Mouse (Mus musculus): ENCODE data around the gene Dclk2. TPM values are rescaled to one million over a fixed set of nuclear protein-coding genes. Genes with fewer than 3 reads are reported as not detected.

Dclk2 gene
- total RNA-seq, 2 experiments from 2014 or later = 103 to 113 TPM

DNA sequence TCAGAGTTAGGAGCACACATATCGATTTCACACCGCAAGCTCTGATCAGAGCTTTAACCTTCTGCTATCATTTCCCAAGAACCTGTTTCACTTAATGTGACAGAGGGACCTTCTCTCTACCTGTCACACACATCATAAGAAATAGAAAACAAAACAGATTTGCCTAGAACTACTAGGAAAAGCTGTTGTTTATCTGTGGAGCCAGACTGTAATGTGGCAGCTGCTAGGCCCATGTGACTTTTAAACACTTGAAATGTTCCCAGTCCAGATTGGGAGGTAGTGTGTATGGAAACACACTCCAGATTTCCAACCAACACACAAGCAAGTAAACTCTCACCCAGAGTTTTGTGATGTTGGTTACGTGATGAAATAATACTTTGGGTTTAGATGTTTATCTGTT is 136.6 kb downstream of the Dclk2 start:
- Histone ChIP-seq H3K27ac (no peak overlapping the region), H3K4me3 (no peak overlapping the region)
- peak in 1 of 2 experiments; percentile 49 for DNase-seq (ENCODE audit: low spot score in 2 of 2)
- TF ChIP-seq CTCF (conservative IDR thresholded peaks at IDR 0.05) = no peak

DNA sequence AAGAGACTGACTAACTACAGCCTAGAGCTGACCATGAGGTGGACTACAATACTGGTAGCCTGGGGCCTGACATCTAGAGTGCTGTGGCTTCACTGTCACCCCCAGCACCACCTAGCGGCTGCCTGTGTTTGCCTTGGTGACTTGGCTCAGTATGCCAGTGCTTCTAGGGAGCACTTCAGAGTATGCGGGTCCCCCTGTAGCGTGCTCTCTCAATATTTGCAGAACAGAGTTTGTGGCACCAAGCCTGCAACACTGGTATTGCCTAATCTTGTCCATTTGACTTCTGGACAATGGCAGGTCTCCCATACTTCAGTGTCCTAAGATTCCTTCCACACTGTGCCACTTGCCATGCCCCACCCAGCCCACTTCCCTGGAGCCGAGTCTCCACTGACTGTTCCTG is 140.9 kb downstream of the Dclk2 start:
- no peak for DNase-seq (ENCODE audit: low spot score in 2 of 2)
- Histone ChIP-seq H3K4me3 (no peak overlapping the region), H3K27ac (no peak overlapping the region)
- TF ChIP-seq CTCF (conservative IDR thresholded peaks at IDR 0.05) = peak; percentile 70

DNA sequence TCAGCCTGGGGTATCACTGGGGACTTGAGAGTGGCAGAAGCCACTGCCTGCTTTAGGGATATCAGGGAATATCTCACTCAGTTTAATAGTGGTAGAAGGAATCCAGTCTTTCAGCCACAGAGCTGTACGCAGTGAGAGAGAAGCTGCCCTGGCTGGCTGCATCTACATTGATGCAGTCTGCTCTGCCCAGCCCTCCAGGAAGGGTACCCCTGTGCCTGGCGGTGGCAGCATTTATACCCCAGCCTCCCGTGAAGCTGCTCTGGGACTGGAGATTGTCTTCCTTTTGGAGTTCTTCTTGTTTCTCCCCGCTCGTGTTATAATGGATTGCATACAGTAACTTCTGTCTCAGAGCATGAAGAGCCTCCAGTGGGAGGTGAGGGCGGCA is 145.2 kb downstream of the Dclk2 start:
- Histone ChIP-seq H3K4me3 (0 out of 2 replicates have a peak overlapping the region, but pooled peaks have one; percentile 13), H3K27ac (peak overlapping the region; percentile 51; the same call in 1 of the 2 replicates)
- no peak; the same call in 1 of the 2 replicates for TF ChIP-seq CTCF (conservative IDR thresholded peaks at IDR 0.05)
- DNase-seq (ENCODE audit: low spot score in 2 of 2) = no peak

DNA sequence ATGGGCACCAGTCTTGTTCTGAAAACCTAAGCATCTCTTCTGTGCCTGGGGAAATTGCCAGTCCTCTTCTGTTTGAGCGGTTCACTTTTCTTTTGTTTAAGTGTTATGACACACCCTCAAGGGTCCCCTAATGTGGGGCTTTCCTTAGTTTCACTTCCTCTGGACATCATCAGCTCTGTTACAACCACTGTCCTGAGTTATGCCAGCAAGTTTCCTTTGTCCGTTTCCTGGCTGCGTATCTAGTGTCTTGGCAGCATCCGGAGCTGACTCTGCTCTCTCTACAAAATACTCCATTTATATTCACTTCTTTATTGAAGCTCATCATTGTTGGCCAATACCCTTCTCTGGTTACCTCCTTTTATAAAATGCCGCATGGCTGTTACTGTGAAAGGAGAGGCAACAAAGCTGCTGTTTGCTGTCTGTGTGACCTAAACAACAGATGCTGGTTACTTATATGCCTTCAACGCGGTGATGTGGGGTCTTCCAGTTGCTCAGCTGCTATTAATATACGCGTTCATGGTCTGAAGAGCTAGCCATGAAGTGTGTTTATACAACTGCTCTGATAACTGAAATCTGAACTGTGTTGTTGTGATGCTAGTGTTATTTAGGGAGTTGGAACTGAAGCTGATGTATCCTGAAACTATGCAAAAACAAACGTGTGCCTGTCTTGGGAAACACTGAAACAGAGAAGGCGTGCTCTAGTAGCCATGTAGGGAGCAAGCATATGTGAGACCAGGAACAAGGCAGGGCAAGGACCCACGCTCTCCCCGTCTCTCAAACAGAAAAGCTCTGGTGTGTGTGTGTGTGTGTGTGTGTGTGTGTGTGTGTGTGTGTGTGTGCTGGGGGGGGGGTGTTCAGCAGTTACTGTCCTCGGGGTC is 145.8 kb downstream of the Dclk2 start:
- TF ChIP-seq CTCF (conservative IDR thresholded peaks at IDR 0.05) = no peak
- DNase-seq (ENCODE audit: low spot score in 2 of 2) = no peak
- Histone ChIP-seq H3K4me3 (no peak overlapping the region), H3K27ac (peak overlapping the region; percentile 48; the same call in 1 of the 2 replicates)

DNA sequence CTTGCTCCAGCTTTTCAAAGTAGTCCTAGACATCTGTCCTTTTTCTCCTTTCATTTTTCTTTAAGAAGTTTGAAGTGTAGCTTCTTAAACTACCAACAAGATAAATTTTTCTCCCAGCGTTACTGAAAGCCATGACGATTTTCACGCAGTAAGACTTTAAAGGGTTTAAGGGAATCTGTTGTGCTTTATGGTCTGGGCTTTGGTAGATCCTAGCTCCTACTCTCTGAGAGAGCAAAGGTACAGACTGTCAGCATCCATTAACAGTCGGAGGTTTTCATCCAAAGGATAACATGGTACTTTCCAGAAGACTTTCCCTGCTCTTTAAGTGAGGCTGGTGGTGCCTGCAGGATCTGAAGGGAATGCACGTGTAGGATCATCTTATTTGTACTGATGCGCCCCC is 151.7 kb downstream of the Dclk2 start:
- peak overlapping the region; percentile 28; the same call in 1 of the 2 replicates for H3K27ac ChIP-seq
- no peak overlapping the region for H3K4me3 ChIP-seq
- DNase-seq (ENCODE audit: low spot score in 2 of 2) = no peak
- no peak for TF ChIP-seq CTCF (conservative IDR thresholded peaks at IDR 0.05)

DNA sequence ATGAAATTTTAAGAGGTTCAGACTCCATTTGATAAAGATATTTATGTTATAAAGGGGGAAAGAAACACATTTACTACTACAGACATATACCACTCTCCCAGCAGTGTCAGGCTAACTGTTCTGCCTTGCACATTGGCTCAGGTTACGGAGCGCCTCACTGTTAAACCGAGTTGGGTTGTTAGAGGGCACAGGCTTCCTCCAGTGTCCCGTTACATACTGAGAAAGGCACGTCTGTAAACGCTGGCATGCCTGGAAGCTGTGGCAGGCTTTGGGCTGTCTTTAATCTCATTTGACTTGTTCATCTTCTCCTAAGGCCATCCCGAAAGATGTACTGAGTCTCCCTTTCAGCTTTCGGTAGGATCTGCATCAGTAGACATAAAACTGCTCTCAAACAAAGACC is 152.1 kb downstream of the Dclk2 start:
- Histone ChIP-seq H3K27ac (no peak overlapping the region), H3K4me3 (no peak overlapping the region)
- no peak for TF ChIP-seq CTCF (conservative IDR thresholded peaks at IDR 0.05)
- no peak for DNase-seq (ENCODE audit: low spot score in 2 of 2)

DNA sequence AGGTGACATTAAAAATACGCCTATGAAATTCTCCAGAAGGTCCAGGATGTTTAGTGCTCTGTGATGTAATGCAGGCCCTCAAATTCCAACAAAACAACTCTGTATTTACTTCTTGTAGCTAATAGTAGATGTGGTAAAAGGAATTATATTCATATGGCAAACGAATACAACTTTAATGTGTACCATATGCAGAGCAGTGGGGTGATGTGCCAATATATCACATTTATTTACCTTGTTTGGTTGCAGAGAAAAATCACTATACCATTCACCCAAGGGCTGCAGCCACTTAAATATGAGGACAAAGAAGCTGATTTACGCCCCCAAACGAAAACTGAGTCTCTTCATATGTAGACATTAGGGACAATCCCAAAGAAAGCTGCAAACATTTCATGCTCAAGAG is 158.2 kb downstream of the Dclk2 start:
- DNase-seq (ENCODE audit: low spot score in 2 of 2) = no peak
- Histone ChIP-seq H3K4me3 (no peak overlapping the region), H3K27ac (no peak overlapping the region)
- no peak for TF ChIP-seq CTCF (conservative IDR thresholded peaks at IDR 0.05)

DNA sequence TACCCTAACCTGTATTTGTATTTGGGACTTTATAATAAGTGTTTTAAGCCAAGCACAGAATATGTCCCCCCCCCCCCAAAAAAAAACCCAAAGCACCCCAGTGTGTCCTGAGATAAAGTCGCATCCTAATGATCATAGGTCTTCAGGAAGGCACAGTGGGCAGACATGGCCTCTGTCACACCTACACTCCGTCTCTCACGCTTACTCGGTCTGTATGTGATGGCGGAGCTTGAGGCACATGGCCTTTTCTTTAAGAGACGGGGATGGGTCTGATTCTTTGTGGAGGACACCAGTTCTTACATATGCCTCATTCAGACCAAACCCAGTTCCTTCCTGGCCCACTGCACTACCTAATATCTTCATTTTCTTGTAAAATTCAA is 158.6 kb downstream of the Dclk2 start:
- TF ChIP-seq CTCF (conservative IDR thresholded peaks at IDR 0.05) = no peak
- H3K4me3 ChIP-seq = no peak overlapping the region
- H3K27ac ChIP-seq = no peak overlapping the region
- no peak for DNase-seq (ENCODE audit: low spot score in 2 of 2)

DNA sequence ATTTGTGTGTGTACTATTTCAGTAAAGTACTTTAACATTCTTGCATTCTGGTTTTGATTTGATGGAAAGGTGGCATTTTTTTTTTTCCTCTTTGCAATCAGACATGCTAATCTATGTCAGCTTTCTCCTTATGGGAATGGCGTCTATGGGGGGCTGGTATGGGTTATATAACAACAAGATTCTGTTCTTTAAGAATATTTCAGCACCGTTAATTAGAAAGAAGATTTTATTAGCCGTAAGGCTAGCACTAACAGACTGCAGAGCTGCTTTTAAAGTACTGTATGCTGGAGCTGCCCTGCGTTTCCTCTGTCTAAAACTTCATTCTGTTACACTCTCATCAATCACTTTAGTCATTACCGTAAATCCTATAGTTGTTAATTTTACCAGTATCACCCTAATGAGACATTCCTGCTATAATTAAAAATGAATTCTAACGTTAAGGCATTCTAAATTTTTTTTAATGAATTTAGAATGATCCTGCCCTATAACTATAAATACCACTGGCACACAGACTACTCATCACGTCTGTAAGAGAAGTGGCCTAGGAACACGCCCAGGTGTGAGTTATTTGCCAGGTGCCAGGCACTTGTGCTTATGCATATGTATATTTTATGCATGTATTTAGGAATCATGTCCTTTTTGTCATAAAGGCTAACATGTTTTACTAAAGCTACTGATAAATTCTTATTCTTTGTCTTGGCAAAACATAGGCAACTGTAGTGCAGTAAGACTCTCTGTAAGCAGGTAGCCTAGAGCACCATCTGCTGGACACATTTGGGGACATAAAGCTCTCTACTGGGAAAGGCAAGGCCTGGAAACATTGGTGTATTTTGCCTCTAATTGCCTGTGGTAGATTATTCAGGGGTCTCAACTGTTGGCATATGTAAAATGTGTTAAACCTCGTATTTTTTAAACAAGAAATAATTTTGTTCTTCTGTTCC is 159.3 kb downstream of the Dclk2 start:
- H3K27ac ChIP-seq = no peak overlapping the region
- peak; percentile 78 to 80 for DNase-seq (ENCODE audit: low spot score in 2 of 2)
- H3K4me3 ChIP-seq = no peak overlapping the region
- peak; percentile 95 for TF ChIP-seq CTCF (conservative IDR thresholded peaks at IDR 0.05)

DNA sequence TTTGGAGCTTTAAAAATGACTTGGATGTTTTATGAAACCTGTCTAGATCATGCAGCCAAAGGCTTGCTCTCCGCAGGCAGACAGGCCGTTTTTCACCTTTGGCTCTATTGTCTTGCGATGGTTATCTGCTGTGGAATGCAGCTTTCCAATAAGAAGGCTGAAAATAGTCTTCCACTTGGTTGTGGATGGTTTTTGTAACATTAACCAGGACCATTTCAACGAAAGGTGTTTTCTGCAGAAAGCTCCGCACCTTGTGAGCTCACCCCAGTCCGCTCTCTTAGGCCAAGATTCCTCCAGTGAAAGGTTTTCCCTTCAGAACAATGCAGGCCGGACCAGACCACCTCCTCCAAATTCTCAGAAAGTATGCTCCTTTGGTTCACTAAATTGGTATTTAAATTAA is 160.2 kb downstream of the Dclk2 start:
- no peak for DNase-seq (ENCODE audit: low spot score in 2 of 2)
- no peak overlapping the region for H3K27ac ChIP-seq
- no peak overlapping the region for H3K4me3 ChIP-seq
- TF ChIP-seq CTCF (conservative IDR thresholded peaks at IDR 0.05) = no peak

DNA sequence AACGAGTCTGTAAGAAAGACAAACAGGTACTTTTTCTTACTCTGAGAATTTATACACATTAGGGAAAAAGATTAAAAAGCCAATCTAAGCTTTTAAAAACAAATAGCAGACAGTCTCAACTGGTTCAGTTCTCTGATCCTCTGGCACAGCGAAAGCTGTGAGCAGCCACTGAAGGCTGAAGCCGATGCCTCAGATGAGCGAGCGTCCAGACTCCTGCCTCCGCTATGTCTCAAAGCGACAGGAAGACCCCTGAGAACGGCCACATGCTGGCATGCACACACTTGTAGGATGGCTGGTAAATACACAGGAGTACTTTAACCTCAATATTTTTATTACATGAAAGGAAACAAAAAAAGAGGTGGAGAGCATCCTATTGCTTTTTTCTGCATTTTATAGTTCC is 160.8 kb downstream of the Dclk2 start:
- no peak for TF ChIP-seq CTCF (conservative IDR thresholded peaks at IDR 0.05)
- no peak for DNase-seq (ENCODE audit: low spot score in 2 of 2)
- no peak overlapping the region for H3K27ac ChIP-seq
- no peak overlapping the region for H3K4me3 ChIP-seq

DNA sequence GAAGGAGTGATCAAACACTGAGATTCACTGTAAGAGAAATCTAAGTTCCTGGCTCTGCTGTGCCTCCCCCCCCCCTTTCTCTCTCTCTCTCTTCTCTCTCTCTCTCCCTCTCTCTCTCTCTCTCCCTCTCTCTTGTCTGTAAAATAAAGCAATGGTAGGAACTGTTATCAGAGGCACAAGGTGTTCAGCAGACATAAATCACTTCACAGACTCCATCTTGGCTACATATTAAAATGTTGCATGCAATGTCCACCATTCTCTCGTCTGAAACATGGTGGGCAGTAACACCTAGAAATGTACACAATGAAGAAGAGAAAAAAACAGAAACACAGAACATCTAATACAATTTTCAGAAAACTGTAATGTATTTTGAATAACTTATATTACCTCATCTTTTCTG is 161.3 kb downstream of the Dclk2 start:
- H3K27ac ChIP-seq = no peak overlapping the region
- no peak overlapping the region; the same call in 1 of the 2 replicates for H3K4me3 ChIP-seq
- no peak for TF ChIP-seq CTCF (conservative IDR thresholded peaks at IDR 0.05)

DNA sequence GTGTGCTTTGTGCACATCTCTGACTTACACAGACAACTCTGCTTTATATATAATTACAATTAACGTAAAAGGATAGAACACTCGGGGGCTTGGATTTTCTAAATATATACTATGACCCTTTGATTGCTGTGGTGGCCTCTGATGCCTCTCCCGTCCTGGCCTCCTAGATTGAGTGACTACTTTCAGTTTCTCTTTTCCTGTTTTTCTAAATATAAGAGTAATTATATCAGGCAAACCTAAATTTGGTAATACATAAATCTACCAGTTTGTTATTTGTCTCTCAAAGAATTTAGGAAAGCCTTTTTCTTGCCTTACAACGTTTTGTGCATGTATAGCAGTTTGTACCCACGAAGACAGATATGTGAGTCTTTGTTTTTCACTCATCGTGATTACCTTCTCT is 161.9 kb downstream of the Dclk2 start:
- Histone ChIP-seq H3K27ac (peak overlapping the region; percentile 0; the same call in 1 of the 2 replicates), H3K4me3 (peak overlapping the region; percentile 17; the same call in 1 of the 2 replicates)
- TF ChIP-seq CTCF (conservative IDR thresholded peaks at IDR 0.05) = no peak
- no peak for DNase-seq (ENCODE audit: low spot score in 2 of 2)

More for the DNA sequence above, 161.3 kb downstream of the Dclk2 start:
- DNase-seq (ENCODE audit: low spot score in 2 of 2) = no peak

All from layer of hippocampus, adult 2 months (tissue).